Mouse (Mus musculus) forebrain, embryonic 13.5 days (tissue): Measurements from ENCODE around the gene Fhit. TPM values are rescaled to one million over a fixed set of nuclear protein-coding genes. Genes with fewer than 3 reads are reported as not detected.
"Not testable (repeated sequence)": the region's sequence is repeated elsewhere in the genome, so short reads cannot be mapped to it uniquely, and the experiment has no call there.

Experiments
- ATAC-seq: fragments of 200-750 bp; cut with Nextera tagmentation; 2 replicates; pipeline ENCODE4 v1.8.0; 2017
- H3K27ac ChIP-seq: fragments of 300-500 bp; sonication (generic); 2 replicates; pipeline ENCODE4 v1.5.1; 2015; ENCODE audit warnings: inconsistent platforms, mild to moderate bottlenecking, moderate library complexity
- H3K27me3 ChIP-seq: fragments of 300-500 bp; sonication (generic); 2 replicates; pipeline ENCODE4 v1.6.1; 2015; ENCODE audit warnings: mild to moderate bottlenecking, inconsistent platforms
- H3K36me3 ChIP-seq: fragments of 300-500 bp; sonication (generic); 2 replicates; pipeline ENCODE4 v1.6.1; 2015; ENCODE audit warnings: mild to moderate bottlenecking, inconsistent platforms; ENCODE audit not compliant: poor library complexity, severe bottlenecking
- H3K4me1 ChIP-seq: fragments of 300-500 bp; sonication (generic); 2 replicates; pipeline ENCODE4 v1.6.1; 2015; ENCODE audit warnings: inconsistent platforms
- H3K4me2 ChIP-seq: fragments of 300-500 bp; sonication (generic); 2 replicates; pipeline ENCODE4 v1.6.1; 2015; ENCODE audit warnings: inconsistent platforms, mild to moderate bottlenecking, moderate library complexity
- H3K4me3 ChIP-seq: fragments of 300-500 bp; sonication (generic); 2 replicates; pipeline ENCODE4 v1.5.1; 2015; ENCODE audit warnings: mild to moderate bottlenecking, inconsistent platforms
- H3K9ac ChIP-seq: fragments of 300-500 bp; sonication (generic); 2 replicates; pipeline ENCODE4 v1.6.1; 2015; ENCODE audit warnings: mild to moderate bottlenecking, inconsistent platforms
- H3K9me3 ChIP-seq: fragments of 300-500 bp; sonication (generic); replicated peaks from 2 replicates; pipeline ENCODE4 v1.6.1; 2016; ENCODE audit warnings: inconsistent platforms
- WGBS: fragments of 180-500 bp; shearing (Covaris S2); methylation state at CpG from one replicate; pipeline ENCODE4 v1.1.7; 2015; 5-methylcytosine and 5-hydroxymethylcytosine counted together
- polyA plus RNA-seq: library from polyadenylated mRNA; unstranded; fragments of >200 nt; fragmentation: Nextera tagmentation; extraction: Ambion mirVana; gene quantifications from 2 replicates; pipeline ENCODE4 v1.2.1, GENCODE M21; 2015

Fhit gene
- polyA plus RNA-seq, 1 experiment from 2014 or later: 6.2 TPM

DNA sequence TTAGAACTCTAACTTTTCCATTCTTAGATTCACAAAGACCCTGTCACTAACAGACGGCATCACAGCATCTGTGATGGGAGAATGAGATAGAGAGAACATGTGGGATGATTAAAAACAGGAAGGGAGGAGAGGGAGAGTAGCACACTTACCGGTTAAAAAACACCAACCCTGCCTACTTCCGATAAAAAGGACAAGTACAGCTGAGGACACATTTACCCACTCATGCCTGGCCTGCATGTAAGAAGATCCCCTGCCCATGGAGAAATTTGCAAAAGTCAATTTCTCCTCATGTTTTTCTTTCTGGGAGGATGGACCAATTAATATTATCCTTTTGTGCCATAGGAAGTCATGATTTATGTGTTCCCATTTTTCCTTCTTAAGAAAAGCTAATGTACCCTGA is 1198.0 kb downstream of the Fhit start:
- Histone ChIP-seq H3K36me3 (no peaks in the 10 kb centered on the region), H3K9me3 (no peaks in the 10 kb centered on the region), H3K27me3 (no peaks in the 10 kb centered on the region), H3K4me3 (no peak overlapping the region), H3K4me1 (no peaks in the 10 kb centered on the region), H3K4me2 (no peak overlapping the region), H3K27ac (no peak overlapping the region), H3K9ac (no peak overlapping the region)
- ATAC-seq: no peak
- WGBS: 90% methylated on average over 3 of the region's 3 CpGs

DNA sequence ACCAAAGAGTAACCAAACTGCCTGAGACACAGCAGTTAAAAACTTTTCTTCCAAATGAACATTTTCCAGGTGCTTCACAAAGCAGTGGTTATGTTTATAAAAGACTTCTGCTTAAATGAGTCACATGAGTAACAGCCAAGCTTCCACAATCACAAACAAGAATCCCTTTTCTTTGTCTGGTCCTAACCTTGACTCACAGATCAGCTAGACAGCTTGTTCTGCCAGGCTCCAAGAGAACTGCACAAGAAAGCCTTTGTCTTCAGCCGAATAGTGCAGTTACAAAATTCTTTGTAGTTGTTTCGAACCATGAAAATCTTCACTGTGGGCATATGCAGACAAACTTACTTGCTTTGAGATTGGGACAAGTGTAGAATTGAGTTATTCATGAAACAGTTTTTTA is 1201.4 kb downstream of the Fhit start:
- ATAC-seq: no peak
- no peaks in the 10 kb centered on the region for H3K27me3 ChIP-seq
- no peak overlapping the region for H3K4me2 ChIP-seq
- no peaks in the 10 kb centered on the region for H3K36me3 ChIP-seq
- H3K9ac ChIP-seq: no peak overlapping the region
- H3K9me3 ChIP-seq: no peaks in the 10 kb centered on the region
- no peak overlapping the region for H3K4me3 ChIP-seq
- 37% methylated on average over 2 of the region's 2 CpGs for WGBS
- H3K4me1 ChIP-seq: no peaks in the 10 kb centered on the region
- no peak overlapping the region for H3K27ac ChIP-seq

DNA sequence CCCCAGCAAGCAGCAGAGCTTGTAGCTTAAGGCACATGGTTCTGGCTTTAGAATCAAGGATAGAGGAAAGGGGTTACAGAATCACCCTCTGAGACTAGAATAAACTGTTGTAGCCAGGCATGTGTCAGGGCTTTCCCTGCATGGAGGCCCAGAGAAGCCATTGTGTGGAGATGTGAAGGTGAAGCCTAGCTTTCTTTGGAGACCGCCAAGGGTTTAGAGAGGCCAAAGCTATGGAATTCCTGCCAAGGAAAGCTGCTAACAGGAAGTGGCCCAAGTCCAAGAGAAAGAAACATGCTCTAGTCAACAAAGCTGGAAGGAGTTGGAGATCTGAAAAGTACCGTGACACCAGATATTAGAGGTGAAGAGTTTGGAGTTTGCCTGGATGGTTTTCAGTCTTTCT is 1262.3 kb downstream of the Fhit start:
- Histone ChIP-seq H3K4me1 (no peaks in the 10 kb centered on the region), H3K4me3 (no peak overlapping the region), H3K27ac (no peak overlapping the region), H3K36me3 (no peaks in the 10 kb centered on the region), H3K27me3 (no peaks in the 10 kb centered on the region), H3K4me2 (no peak overlapping the region), H3K9me3 (no peaks in the 10 kb centered on the region), H3K9ac (no peak overlapping the region)
- WGBS: 93% methylated on average over 2 of the region's 2 CpGs
- no peak for ATAC-seq

DNA sequence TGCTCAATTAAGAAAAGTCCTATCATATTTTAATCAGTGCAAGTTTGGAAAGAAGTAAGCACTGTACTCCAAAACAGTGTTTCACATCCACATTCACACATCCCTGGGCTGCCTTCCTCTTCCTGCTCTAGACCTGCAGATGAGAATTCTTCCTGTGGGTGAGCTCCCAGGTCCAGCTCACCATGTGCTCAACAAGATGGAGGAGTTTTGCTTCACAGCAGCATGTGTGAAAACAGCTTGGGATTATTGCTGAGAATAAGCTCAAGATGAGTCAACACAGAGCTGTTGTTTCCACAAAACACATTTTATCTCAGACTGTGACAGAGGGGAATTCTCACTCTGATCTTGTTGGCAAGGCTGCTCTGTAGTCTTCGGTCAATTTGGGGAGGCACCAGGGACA is 1265.3 kb downstream of the Fhit start:
- no peaks in the 10 kb centered on the region for H3K27me3 ChIP-seq
- WGBS: 95% methylated on average over 1 of the region's 1 CpGs

DNA sequence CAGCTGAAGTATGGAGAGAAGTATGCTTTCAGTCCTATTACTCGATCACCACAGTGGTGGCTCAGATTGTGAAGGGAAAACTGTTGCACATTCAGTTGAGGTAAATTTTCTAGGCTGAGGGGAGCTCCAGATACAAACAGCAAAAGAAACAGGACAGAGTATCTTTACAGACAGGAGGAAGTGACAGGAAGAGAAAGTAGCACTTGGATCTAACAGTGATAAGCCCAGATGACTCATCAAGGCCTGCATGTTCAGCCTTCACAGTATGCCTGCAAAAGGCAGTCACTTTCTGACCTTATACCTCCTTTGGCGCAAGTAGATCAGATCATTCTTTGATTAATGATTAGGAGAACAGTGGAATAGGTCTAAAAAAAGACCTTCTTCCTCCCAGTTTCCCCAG is 1309.8 kb downstream of the Fhit start:
- Histone ChIP-seq H3K27me3 (no peaks in the 10 kb centered on the region), H3K9me3 (no peaks in the 10 kb centered on the region), H3K9ac (no peak overlapping the region), H3K4me2 (no peak overlapping the region), H3K4me3 (no peak overlapping the region), H3K4me1 (no peaks in the 10 kb centered on the region), H3K36me3 (no peaks in the 10 kb centered on the region), H3K27ac (no peak overlapping the region)
- no peak for ATAC-seq
- WGBS: 89% methylated on average over 2 of the region's 2 CpGs

More for the DNA sequence above, 1265.3 kb downstream of the Fhit start:
- H3K9me3 ChIP-seq: no peaks in the 10 kb centered on the region
- no peak overlapping the region for H3K27ac ChIP-seq
- H3K4me2 ChIP-seq: no peak overlapping the region
- ATAC-seq: no peak
- H3K36me3 ChIP-seq: no peaks in the 10 kb centered on the region
- no peak overlapping the region for H3K9ac ChIP-seq
- no peak overlapping the region for H3K4me3 ChIP-seq
- H3K4me1 ChIP-seq: no peaks in the 10 kb centered on the region

DNA sequence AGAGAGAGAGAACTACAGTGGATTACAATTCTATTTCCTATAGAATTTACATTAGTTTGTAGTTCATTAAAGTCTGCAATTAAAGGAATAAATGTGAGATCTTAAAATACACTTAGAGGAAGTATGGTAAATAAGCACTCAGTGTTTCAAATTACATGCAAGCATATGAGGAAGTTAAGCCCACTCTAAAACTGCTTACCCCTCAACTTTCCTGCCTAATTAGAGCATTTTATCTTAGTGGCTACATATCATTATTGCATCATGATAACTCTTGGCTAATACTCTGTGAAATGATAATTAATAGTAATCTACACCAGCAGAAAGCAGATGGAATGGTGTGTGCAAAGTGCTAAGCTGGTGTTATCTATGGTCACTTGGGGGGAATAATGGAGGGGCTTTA is 1329.5 kb downstream of the Fhit start:
- no peaks in the 10 kb centered on the region for H3K9me3 ChIP-seq

GRCm38 (mm10) chr14:9828699-9829240 is 1333.1 kb downstream of the Fhit start:
- not testable (repeated sequence) for H3K9ac ChIP-seq, H3K9me3 ChIP-seq, H3K27me3 ChIP-seq, H3K4me2 ChIP-seq, ATAC-seq, H3K4me1 ChIP-seq, H3K27ac ChIP-seq, H3K36me3 ChIP-seq, H3K4me3 ChIP-seq
- WGBS: 88% methylated on average over 8 of the region's 8 CpGs

More for the DNA sequence above, 1329.5 kb downstream of the Fhit start:
- H3K27me3 ChIP-seq: no peaks in the 10 kb centered on the region
- H3K4me1 ChIP-seq: no peaks in the 10 kb centered on the region
- no peaks in the 10 kb centered on the region for H3K36me3 ChIP-seq
- no peak for ATAC-seq
- no peak overlapping the region for H3K4me3 ChIP-seq
- H3K9ac ChIP-seq: no peak overlapping the region
- no peak overlapping the region for H3K27ac ChIP-seq
- H3K4me2 ChIP-seq: no peak overlapping the region

- Histone ChIP-seq H3K9ac (no peak overlapping the region), H3K4me3 (no peak overlapping the region), H3K9me3 (no peaks in the 10 kb centered on the region), H3K4me2 (no peak overlapping the region), H3K27ac (no peak overlapping the region), H3K4me1 (peaks cover 9% of the 10 kb centered on the region; the same call in 1 of the 2 replicates), H3K27me3 (no peaks in the 10 kb centered on the region), H3K36me3 (no peaks in the 10 kb centered on the region)
- no peak for ATAC-seq
- 86% methylated on average over 4 of the region's 4 CpGs for WGBS
These were observed 1345.9 kb downstream of the Fhit start for GRCm38 (mm10) chr14:9815963-9816362.

GRCm38 (mm10) chr14:9811847-9812321 is 1350.0 kb downstream of the Fhit start:
- Histone ChIP-seq H3K9ac (no peak overlapping the region), H3K4me2 (no peak overlapping the region), H3K9me3 (no peaks in the 10 kb centered on the region), H3K4me3 (no peak overlapping the region), H3K4me1 (peaks cover 11% of the 10 kb centered on the region; the same call in 1 of the 2 replicates), H3K36me3 (no peaks in the 10 kb centered on the region), H3K27me3 (no peaks in the 10 kb centered on the region), H3K27ac (peak overlapping the region; percentile 2; the same call in 1 of the 2 replicates)
- WGBS: 57% methylated on average over 9 of the region's 9 CpGs
- ATAC-seq: peak; percentile 86

DNA sequence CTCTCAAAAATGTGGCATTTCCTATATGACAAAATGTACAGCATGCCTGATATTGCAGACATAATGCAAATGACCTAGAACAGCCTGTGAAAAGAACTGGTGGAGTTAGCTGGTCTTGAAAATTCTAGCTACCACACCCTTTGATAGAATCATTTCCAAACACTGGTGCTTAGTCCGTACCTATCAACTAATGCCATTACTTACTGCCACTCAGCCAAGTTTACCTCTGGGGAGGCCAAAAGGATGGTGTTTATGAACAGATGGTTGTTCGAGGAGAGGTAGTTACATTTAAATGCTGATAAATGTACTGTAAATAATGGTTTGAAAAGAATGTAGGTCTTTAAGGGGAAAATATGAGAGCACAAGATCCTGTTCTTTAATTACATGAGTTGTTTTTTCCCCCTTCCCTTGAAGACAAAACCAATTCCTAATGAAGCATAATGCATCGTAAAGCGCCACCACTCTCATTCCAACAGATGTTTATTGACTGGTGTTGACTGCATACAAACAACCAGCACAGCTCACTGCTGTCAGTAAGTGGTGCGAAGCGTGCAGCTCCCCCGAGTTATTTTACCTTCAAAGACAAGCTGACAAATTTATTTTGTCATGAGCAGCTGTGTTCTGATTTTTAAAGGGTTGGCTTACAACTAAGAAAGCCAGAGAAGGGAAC is 1350.5 kb downstream of the Fhit start:
- ATAC-seq: peak; percentile 89
- Histone ChIP-seq H3K9ac (no peak overlapping the region), H3K9me3 (no peaks in the 10 kb centered on the region), H3K27ac (no peak overlapping the region), H3K36me3 (no peaks in the 10 kb centered on the region), H3K4me2 (no peak overlapping the region), H3K27me3 (no peaks in the 10 kb centered on the region), H3K4me1 (peaks cover 11% of the 10 kb centered on the region; the same call in 1 of the 2 replicates), H3K4me3 (no peak overlapping the region)
- WGBS: 61% methylated on average over 7 of the region's 7 CpGs

- no peaks in the 10 kb centered on the region for H3K27me3 ChIP-seq
- H3K9me3 ChIP-seq: no peaks in the 10 kb centered on the region
- H3K4me1 ChIP-seq: no peaks in the 10 kb centered on the region
- no peak for ATAC-seq
- H3K9ac ChIP-seq: no peak overlapping the region
- H3K4me2 ChIP-seq: no peak overlapping the region
- H3K4me3 ChIP-seq: no peak overlapping the region
- no peaks in the 10 kb centered on the region for H3K36me3 ChIP-seq
- no peak overlapping the region for H3K27ac ChIP-seq
These were observed 1368.4 kb downstream of the Fhit start for GRCm38 (mm10) chr14:9793403-9793802.

DNA sequence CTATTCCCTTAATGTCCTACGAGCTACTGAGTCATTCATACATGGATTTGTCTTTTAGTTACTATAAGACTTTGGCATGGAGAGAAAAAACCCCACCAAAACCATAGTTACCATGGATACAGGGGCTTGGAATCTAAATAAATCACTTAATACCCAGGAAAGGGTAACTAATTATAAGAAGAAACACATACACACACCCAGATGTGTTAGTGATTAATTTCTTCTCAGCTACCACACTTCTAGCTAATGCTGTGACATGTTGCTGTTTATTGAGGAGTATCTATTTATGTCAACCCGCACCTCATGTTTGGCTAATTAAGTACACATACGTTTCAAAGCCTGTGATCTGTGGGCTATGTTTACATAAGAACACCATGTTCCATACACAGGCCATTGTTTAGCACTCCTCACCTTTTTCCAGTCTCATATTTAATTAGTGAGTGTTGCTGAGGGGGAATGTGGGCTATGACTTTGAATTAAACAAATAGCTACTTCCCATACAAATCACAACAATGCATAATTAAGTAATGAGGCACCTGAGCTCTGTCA is 1373.4 kb downstream of the Fhit start:
- H3K27ac ChIP-seq: no peak overlapping the region
- WGBS: 14% methylated on average over 3 of the region's 3 CpGs
- H3K4me2 ChIP-seq: no peak overlapping the region
- H3K4me1 ChIP-seq: no peaks in the 10 kb centered on the region
- no peaks in the 10 kb centered on the region for H3K36me3 ChIP-seq
- ATAC-seq: peak; percentile 59; the same call in 1 of the 2 replicates
- no peaks in the 10 kb centered on the region for H3K9me3 ChIP-seq
- no peak overlapping the region for H3K9ac ChIP-seq
- no peaks in the 10 kb centered on the region for H3K27me3 ChIP-seq
- no peak overlapping the region for H3K4me3 ChIP-seq
